Mouse (Mus musculus): Measurements from ENCODE around the gene Gm17482. TPM values are rescaled to one million over a fixed set of nuclear protein-coding genes. Genes with fewer than 3 reads are reported as not detected.

Gm17482 gene
- total RNA-seq, 2 experiments from 2014 or later: not detected

DNA sequence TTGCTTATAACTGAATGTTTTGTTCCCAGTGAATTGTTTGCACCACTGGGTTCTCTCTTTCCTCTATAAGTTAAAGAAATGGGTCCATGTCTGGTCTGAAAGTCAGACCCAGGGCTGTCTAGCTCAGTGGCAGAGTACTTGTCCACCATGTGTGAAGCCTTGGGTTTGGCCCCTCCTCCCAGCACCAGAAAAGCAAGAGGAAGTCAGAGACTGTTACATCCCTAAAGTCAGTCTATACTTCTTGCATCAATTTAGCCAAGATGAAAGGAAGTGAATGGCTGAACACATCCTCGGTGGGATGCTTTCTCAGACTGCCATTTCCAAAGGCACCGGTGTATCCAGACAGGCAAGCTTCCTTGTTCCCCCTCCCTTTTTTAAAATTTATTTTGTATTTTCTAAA is 63.9 kb downstream of the Gm17482 start:
- DNase-seq (ENCODE audit: low spot score): no peak

DNA sequence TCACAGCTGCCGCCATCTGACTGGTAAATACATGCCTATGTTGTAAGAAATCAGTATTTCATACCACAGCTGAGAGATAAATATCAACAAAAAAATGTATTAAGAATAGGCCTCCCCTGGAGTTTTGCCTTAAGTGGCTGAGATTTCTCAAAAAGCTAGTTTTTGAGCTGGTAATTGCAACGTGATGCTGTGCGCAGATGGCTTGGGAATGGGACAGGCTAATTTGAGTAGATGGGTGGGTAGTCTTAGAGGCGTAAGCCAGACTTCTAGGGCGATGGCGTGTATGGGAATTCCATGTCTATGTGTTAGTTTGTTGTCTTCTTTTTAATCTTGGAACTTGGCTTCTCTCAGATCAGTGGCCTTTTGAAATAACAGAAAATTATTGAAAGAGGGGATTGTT is 64.7 kb downstream of the Gm17482 start:
- no peak for DNase-seq (ENCODE audit: low spot score)

DNA sequence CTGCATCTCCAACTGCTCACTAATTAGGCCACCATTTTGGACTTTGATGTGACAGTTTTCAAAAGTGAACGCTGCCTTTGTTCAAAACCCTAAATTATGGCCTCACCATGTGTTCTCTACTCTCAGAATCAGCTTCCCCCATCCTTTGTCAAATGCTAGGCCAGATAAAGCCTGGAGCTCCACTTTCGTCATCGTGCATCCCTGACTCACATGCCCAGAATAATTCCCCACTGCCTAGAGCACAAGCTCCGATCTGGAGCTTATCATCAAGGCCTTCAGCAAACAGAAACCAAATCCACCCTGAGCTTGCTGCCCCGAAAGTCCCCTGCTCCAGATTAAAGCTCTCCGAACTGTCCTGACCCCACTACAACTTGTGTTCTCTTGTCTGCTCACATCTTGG is 65.5 kb downstream of the Gm17482 start:
- DNase-seq (ENCODE audit: low spot score): no peak

DNA sequence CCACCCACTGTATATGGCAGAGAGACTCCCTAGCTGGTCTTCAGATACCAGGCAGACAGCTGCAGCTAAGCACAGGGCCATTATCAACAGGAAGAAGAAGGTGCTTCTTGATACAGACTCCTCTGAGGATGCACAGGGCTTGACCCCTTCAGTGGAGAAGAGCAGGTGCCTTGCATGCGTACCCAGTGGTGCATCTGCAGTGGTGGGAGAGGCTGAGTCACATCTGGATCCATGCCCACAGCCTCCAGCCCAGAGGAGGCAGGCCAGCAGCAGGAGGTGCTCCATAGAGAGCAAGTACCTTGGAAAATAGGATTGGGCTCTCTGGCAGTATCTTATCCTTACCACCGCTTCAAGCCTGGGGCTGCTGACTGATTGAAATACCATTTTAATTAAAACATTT is 66.7 kb downstream of the Gm17482 start:
- DNase-seq (ENCODE audit: low spot score): no peak

DNA sequence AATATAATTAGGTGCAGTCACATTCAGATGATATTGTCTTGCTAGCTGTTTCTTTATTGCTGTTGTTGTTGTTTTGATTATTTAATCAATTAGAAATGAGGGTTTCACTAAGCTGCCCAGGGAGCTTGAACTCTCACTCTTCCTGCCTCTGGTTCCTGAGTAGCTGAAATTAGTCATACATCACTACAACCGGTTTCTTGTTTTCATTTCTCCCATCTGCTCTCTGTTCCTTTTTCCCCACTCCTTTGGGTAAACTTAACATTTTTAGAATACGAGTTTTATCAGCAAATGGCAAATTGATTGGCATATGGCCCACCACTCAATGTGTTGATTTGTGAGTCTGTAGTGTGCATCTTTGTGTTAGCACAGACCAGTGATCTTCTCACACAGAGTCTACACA is 80.0 kb downstream of the Gm17482 start:
- no peak for DNase-seq (ENCODE audit: low spot score)

Other genes with a start within 250 kb of the Gm17482 start
- 1 to 10 TPM; 7.6 to 8.2 TPM for gene Tamm41, start 189.5 kb upstream of the Gm17482 start, total RNA-seq (2021)
- under 1 TPM; 0.34 to 0.40 TPM for gene Syn2, start 92.4 kb upstream of the Gm17482 start, total RNA-seq (2021)
- gene Timp4, start 24.9 kb downstream of the Gm17482 start, total RNA-seq (2021): 10 to 100 TPM; 20.1 to 24.4 TPM
- 1 to 10 TPM; 3.5 to 4.7 TPM for gene Pparg, start 133.6 kb downstream of the Gm17482 start, total RNA-seq (2021)

Data from gastrocnemius, adult 18-20 months (tissue).